Mouse (Mus musculus) left cerebral cortex, adult 2 months (tissue): ENCODE measurements at regions not wholly inside any gene's neighbourhood (a gene's known extent, or its start where the extent isn't known, plus 50 kb on each side); places are given as distances from the start of the nearest gene placed in this dataset.
"Not testable (repeated sequence)": the region's sequence is repeated elsewhere in the genome, so short reads cannot be mapped to it uniquely, and the experiment has no call there.

ENCODE experiments used
- DNase-seq, 2 experiments: peaks; one replicate each; pipeline ENCODE4 v3.0.0; 2021 to 2022; ENCODE audit warnings: low spot score in 2 of 2, mixed read lengths in 1 of 2; ENCODE audit errors: extremely low spot score in 1 of 2
- H3K27ac ChIP-seq: fragments of 200-600 bp; 2 replicates; pipeline ENCODE4 v1.8.1; 2022
- H3K4me3 ChIP-seq: fragments of 200-600 bp; 2 replicates; pipeline ENCODE4 v1.8.1; 2022
- CTCF ChIP-seq: fragments of 200-600 bp; IDR thresholded peaks from 2 replicates; pipeline ENCODE4 v1.8.1; 2022; ENCODE audit warnings: antibody characterized with exemption, mild to moderate bottlenecking, moderate library complexity
- intact Hi-C: fragments of 180-260 bp; cut with DNase I; formaldehyde crosslinking; loops from one replicate; pipeline ENCODE4 v1.15.1; 2025

- H3K27ac ChIP-seq = no peak overlapping the region
- DNase-seq = no peak
- no peak overlapping the region for H3K4me3 ChIP-seq
- intact Hi-C loops = no loop called here
- TF ChIP-seq CTCF = no peak
Measured at GRCm38 (mm10) chr3:155824863-155825262, 731.6 kb downstream of the Lrriq3 start.

DNA sequence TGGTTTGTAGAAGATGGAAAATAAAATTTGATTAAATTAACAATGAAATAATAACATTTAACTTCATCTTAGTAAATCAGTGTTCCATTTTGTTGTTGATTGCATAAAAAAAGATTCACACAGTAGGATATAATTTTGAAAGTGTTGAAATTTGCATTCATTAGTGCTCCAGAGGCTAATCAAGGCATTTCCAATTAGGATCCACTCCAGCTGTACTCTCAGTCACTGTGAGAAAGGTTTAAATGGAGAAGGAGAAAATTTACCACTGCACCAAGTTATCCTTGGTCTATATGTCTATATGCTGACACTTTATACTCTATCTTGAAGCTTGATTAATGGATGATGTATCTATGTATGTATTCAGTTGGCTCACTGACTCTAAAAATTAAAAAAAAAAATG lies 695.3 kb upstream of the Negr1 start:
- H3K27ac ChIP-seq = no peak overlapping the region
- intact Hi-C loops = no loop called here
- H3K4me3 ChIP-seq = no peak overlapping the region
- TF ChIP-seq CTCF = no peak
- DNase-seq = no peak

- intact Hi-C loops = no loop called here
Measured at GRCm38 (mm10) chr3:155875696-155876095, 685.9 kb upstream of the Negr1 start.

DNA sequence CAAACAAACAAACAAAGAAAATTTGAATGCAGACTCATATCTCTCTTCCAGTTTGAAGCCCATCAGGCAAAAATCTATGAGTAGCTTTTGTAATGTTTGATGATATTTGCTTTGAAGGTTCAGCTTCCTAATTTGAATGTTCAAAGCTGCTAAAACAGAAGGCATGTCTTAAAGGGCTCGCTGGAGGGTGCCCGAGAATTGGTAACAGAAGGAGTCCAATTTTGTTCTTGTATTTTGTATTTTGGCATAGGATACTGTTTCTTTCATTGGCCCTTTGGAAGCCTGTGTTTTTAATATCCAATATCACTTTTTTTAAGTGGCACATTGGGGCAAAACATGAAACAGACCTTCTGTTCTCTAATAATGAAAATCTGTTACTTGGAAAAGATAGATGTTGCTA lies 683.2 kb upstream of the Negr1 start:
- DNase-seq = no peak
- intact Hi-C loops = no loop called here
- H3K4me3 ChIP-seq = no peak overlapping the region
- no peak; the same call in 1 of the 2 replicates for TF ChIP-seq CTCF
- H3K27ac ChIP-seq = no peak overlapping the region

More at GRCm38 (mm10) chr3:155875696-155876095, 685.9 kb upstream of the Negr1 start:
- Histone ChIP-seq H3K4me3 (no peak overlapping the region), H3K27ac (no peak overlapping the region)
- DNase-seq = no peak
- TF ChIP-seq CTCF = no peak

- intact Hi-C loops = no loop called here
Measured at GRCm38 (mm10) chr3:155880722-155881121, 680.9 kb upstream of the Negr1 start.

DNA sequence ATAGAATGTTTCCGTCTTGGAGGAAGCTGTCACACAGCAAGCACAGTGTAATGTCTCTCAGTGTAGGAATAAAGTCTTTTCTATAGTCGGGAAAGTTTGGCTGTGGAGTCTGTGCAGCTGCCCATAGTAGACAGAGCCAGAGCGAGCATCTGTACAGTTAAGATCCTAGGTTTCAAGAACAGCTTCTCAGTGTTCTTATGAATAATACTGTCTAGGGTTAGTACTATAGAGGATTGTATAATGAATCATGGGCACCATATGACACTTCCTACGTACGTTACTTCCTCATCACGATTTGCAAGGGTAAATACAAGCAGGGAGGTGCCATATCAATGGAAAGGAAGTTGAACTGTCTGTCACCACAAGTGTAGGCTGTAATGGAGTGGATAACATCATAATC lies 645.6 kb upstream of the Negr1 start:
- intact Hi-C loops = no loop called here
- TF ChIP-seq CTCF = no peak
- DNase-seq = no peak
- Histone ChIP-seq H3K27ac (no peak overlapping the region), H3K4me3 (no peak overlapping the region)

More at GRCm38 (mm10) chr3:155880722-155881121, 680.9 kb upstream of the Negr1 start:
- Histone ChIP-seq H3K27ac (no peak overlapping the region), H3K4me3 (no peak overlapping the region)
- TF ChIP-seq CTCF = no peak
- DNase-seq = no peak

DNA sequence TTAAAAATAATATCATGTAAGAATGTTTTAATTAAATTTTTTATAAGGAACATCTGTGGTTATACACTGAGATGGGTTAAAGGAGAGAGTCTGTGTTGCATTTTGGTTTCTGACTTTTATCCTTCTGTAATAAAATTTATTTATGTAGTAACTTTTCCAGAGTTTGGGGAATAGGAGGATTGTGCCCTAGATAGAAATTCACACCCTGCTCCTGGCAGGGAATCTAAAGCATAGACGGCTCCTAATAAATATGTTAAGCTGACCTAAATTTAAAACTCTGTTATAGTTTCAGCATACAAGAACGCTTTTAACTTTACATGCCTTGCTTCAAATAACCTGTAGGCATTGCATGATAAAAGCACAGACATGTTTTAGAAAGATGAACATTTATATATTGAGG lies 618.7 kb upstream of the Negr1 start:
- DNase-seq = no peak
- Histone ChIP-seq H3K4me3 (no peak overlapping the region), H3K27ac (no peak overlapping the region)
- no peak for TF ChIP-seq CTCF
- intact Hi-C loops = no loop called here

- no peak for TF ChIP-seq CTCF
Measured at GRCm38 (mm10) chr3:155944042-155944735, 617.4 kb upstream of the Negr1 start.

GRCm38 (mm10) chr3:155945188-155945587 lies 616.4 kb upstream of the Negr1 start:
- intact Hi-C loops = no loop called here
- no peak for TF ChIP-seq CTCF
- H3K4me3 ChIP-seq = no peak overlapping the region
- no peak overlapping the region for H3K27ac ChIP-seq
- DNase-seq = no peak

More at GRCm38 (mm10) chr3:155944042-155944735, 617.4 kb upstream of the Negr1 start:
- no peak overlapping the region for H3K27ac ChIP-seq
- no peak overlapping the region for H3K4me3 ChIP-seq
- intact Hi-C loops = no loop called here
- no peak for DNase-seq

DNA sequence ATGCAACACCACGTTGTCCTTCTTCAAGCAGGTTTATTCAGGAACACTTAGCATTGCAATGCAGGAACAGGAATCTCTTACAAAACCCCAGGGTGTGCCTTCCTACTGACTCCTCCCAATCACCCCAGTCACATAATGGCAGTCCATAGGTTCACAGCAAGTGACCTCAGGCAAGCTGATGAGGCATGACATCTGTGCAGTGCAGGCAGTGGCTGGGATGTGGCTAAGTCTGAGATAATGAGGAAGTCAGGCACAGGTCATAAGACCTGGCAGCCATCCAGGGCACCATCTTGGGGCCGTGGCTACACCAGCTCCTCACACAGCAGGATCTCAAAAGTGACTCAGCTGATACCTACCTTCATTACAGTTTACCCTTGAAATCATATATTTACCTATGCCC lies 599.1 kb upstream of the Negr1 start:
- DNase-seq, intact Hi-C loops, H3K27ac ChIP-seq, H3K4me3 ChIP-seq: not testable (repeated sequence)

DNA sequence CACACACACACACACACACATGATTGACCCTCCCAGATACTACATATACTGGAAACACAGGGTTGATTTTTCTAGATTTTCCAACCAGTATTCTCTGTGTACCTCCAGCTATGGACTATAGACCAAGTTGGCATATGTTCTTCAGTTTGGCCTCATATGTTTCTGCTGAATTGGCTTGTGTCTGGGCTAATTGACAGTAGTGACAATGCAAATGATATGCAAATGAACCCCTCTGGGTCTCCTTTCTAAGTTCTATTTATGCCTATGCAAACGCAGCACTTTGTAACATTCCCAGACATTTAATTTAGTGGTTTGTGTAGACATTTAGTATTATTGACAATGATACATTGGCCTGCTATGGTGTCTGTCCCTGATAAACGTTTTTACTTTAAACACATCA lies 582.0 kb upstream of the Negr1 start:
- H3K4me3 ChIP-seq = no peak overlapping the region
- no peak for TF ChIP-seq CTCF
- no peak for DNase-seq
- H3K27ac ChIP-seq = no peak overlapping the region
- intact Hi-C loops = no loop called here

GRCm38 (mm10) chr3:155994044-155994443 lies 567.5 kb upstream of the Negr1 start:
- H3K4me3 ChIP-seq = no peak overlapping the region
- DNase-seq = no peak
- no peak for TF ChIP-seq CTCF
- no peak overlapping the region for H3K27ac ChIP-seq
- intact Hi-C loops = no loop called here

GRCm38 (mm10) chr3:156017676-156018230 lies 543.8 kb upstream of the Negr1 start:
- Histone ChIP-seq H3K27ac (no peak overlapping the region), H3K4me3 (no peak overlapping the region)
- no peak for TF ChIP-seq CTCF
- intact Hi-C loops = no loop called here
- no peak for DNase-seq
